Mouse (Mus musculus): ENCODE data around the gene Hist1h1a. TPM values are rescaled to one million over a fixed set of nuclear protein-coding genes. Genes with fewer than 3 reads are reported as not detected.
A peak's percentile ranks its signal among the peaks of the same experiment; 100 is the strongest.

Gene Hist1h1a
- total and polyA plus RNA-seq, 3 experiments = 4.1 to 2,211 TPM; not detected in 1

DNA sequence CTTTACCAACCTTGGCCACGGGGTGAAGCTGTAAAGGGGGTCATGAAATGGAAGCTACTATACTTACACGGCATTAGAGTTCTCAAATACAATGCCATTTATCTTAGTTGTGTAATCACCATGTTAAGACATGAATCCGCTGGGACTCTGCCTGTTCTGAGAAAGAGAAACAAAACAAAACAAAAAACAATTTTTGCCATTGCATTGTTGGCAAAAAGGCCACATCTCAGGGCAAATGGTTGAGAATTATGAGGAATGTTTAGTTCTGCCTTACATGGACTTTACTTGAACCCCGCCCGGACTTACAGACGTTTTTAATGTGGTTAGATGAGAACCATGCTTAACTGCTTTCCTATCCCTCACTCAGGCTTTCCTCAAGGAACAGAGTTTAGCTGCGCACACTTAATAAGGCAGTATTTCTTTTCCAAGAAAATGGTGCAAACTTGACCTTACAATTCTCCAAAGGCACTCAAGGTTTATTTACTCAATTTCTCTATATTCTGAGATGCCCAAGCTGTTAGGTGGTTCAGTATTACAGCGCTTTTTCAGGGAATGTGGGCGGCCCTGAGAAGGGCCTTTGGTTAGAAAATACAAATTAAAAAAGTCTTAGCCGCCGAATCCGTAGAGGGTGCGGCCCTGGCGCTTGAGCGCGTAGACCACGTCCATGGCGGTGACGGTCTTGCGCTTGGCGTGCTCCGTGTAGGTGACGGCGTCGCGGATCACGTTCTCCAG is 3.1 kb upstream of the Hist1h1a start:
- Histone ChIP-seq H3K79me2 (ENCODE audit: control insufficient read depth, insufficient read depth, low read length, poor library complexity) (no peaks in the 10 kb centered on the region; the same call in 1 of the 2 replicates), H3K27me3 (ENCODE audit: control insufficient read depth in 1 of 2, insufficient read depth in 2 of 2, low read length in 2 of 2) (no peaks in the 10 kb centered on the region), H3K9me3 (replicated peaks; ENCODE audit: insufficient read depth, low read length) (no peaks in the 10 kb centered on the region), H3K4me1 (ENCODE audit: control insufficient read depth in 1 of 2, insufficient read depth in 2 of 2, low read length in 2 of 2) (peaks cover 0 to 16% of the 10 kb centered on the region in 2 experiments; a peak in 2 of 4 replicates), H3K9ac (ENCODE audit: control insufficient read depth, low read depth, low read length, poor library complexity, severe bottlenecking) (peak overlapping the region; percentile 81), H3K27ac (ENCODE audit: control insufficient read depth, low read depth, low read length) (peak overlapping the region; percentile 97), H3K36me3 (ENCODE audit: control insufficient read depth in 1 of 2, insufficient read depth in 2 of 2, low read length in 2 of 2) (peaks cover 0 to 42% of the 10 kb centered on the region in 2 experiments; a peak in 2 of 4 replicates), H3K4me3 (ENCODE audit: control insufficient read depth in 1 of 2, insufficient read depth in 1 of 2, low read depth in 2 of 2, low read length in 2 of 2) (peak overlapping the region; percentile 1 to 27; a peak in 3 of 4 replicates)
- TF ChIP-seq CTCF (IDR thresholded peaks at IDR 0.05 in 2 of 3, conservative IDR thresholded peaks at IDR 0.05 in 1 of 3; ENCODE audit: control insufficient read depth in 1 of 3, insufficient read depth in 1 of 3, low read depth in 2 of 3, low read length in 3 of 3, poor library complexity in 1 of 3, severe bottlenecking in 1 of 3) (peak in 1 of 3 experiments; percentile 6; a peak in 1 of 6 replicates), POLR2A (IDR thresholded peaks at IDR 0.05; ENCODE audit: control insufficient read depth in 1 of 2, insufficient read depth in 1 of 2, low read depth in 1 of 2, low read length in 2 of 2, poor library complexity in 1 of 2) (peak; percentile 82 to 92; a peak in 3 of 4 replicates), TBP (IDR thresholded peaks at IDR 0.05; ENCODE audit: low read depth, low read length) (0 out of 2 replicates have a peak, but pooled peaks have one; percentile 11), E2F4 (IDR thresholded peaks at IDR 0.05; ENCODE audit: borderline replicate concordance, low read depth, low read length) (no peak), POLR2AphosphoS5 (IDR thresholded peaks at IDR 0.05; ENCODE audit: borderline replicate concordance, low read depth, low read length) (peak; percentile 94; the same call in 1 of the 2 replicates)
- peak; percentile 90 for DNase-seq (ENCODE audit: low read depth, low spot score)

DNA sequence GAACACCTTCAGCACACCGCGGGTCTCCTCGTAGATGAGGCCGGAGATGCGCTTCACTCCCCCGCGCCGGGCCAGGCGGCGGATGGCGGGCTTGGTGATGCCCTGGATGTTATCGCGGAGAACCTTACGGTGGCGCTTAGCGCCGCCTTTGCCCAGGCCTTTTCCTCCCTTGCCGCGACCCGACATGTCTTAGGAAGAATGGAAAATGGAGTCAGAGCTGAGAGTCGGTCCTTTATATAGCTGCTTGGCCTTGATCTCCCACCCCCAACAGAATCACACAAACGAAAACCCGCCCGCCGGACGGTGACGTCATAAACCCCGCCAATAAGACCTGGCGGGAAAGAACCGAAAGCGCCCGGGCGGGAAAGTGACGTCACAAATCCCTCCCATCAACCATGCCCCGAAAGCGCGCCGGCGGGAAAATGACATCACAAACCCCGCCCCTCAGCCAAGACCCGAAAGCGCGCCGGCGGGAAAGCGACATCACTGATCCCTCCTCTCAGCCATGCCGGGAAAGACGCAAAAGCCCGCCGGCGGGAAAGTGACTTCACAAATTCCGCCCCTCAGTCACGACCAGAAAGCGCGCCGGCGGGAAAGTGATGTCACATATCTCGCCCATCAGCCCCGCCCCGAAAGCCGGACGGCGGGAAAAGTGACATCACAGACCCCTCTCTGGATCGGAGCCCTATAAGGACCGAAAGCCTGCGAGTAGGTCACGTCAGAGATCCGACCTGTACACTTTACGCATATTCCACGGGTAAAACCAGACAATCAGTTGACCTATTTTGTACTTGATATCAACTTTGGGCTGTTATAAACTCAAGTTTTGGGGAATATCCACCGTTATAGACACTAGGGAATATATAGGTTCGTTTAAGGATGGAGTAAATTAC is 2.2 kb upstream of the Hist1h1a start, which contains the start of gene Hist1h4a:
Gene Hist1h4a, minus strand, starts transcription at position 259 of the 893 bp plus-strand sequence.
- Histone ChIP-seq H3K79me2 (ENCODE audit: control insufficient read depth, insufficient read depth, low read length, poor library complexity) (no peaks in the 10 kb centered on the region; the same call in 1 of the 2 replicates), H3K27ac (ENCODE audit: control insufficient read depth, low read depth, low read length) (peak within 1 kb of the TSS; percentile 97), H3K4me1 (ENCODE audit: control insufficient read depth in 1 of 2, insufficient read depth in 2 of 2, low read length in 2 of 2) (peaks cover 0 to 13% of the 10 kb centered on the region in 2 experiments; a peak in 1 of 4 replicates), H3K27me3 (ENCODE audit: control insufficient read depth in 1 of 2, insufficient read depth in 2 of 2, low read length in 2 of 2) (no peaks in the 10 kb centered on the region), H3K9ac (ENCODE audit: control insufficient read depth, low read depth, low read length, poor library complexity, severe bottlenecking) (peak within 1 kb of the TSS; percentile 81), H3K36me3 (ENCODE audit: control insufficient read depth in 1 of 2, insufficient read depth in 2 of 2, low read length in 2 of 2) (peaks cover 0 to 37% of the 10 kb centered on the region in 2 experiments; a peak in 2 of 4 replicates), H3K9me3 (replicated peaks; ENCODE audit: insufficient read depth, low read length) (no peaks in the 10 kb centered on the region), H3K4me3 (ENCODE audit: control insufficient read depth in 1 of 2, insufficient read depth in 1 of 2, low read depth in 2 of 2, low read length in 2 of 2) (peak within 1 kb of the TSS; percentile 1 to 27; a peak in 3 of 4 replicates)
- peak; percentile 98 for DNase-seq (ENCODE audit: low read depth, low spot score)
- TF ChIP-seq TAL1 (IDR thresholded peaks at IDR 0.05; ENCODE audit: low read length) = no peak
- TF ChIP-seq TBP (IDR thresholded peaks at IDR 0.05; ENCODE audit: low read depth, low read length) = peak; percentile 99
- no peak for TF ChIP-seq GABPA (IDR thresholded peaks at IDR 0.05; ENCODE audit: low read depth, low read length)
- no peak for TF ChIP-seq ZNF384 (IDR thresholded peaks at IDR 0.05; ENCODE audit: low read depth, low read length)
- peak; percentile 92; the same call in 1 of the 2 replicates for TF ChIP-seq UBTF (IDR thresholded peaks at IDR 0.05; ENCODE audit: borderline replicate concordance, insufficient read depth, low read depth, low read length)
- no peak for TF ChIP-seq CHD1 (IDR thresholded peaks at IDR 0.05; ENCODE audit: low read depth, low read length)
- TF ChIP-seq POLR2AphosphoS5 (IDR thresholded peaks at IDR 0.05; ENCODE audit: borderline replicate concordance, low read depth, low read length) = peak; percentile 98; the same call in 1 of the 2 replicates
- TF ChIP-seq POLR2A (IDR thresholded peaks at IDR 0.05; ENCODE audit: control insufficient read depth in 1 of 2, insufficient read depth in 1 of 2, low read depth in 1 of 2, low read length in 2 of 2, poor library complexity in 1 of 2) = peak; percentile 71 to 97; a peak in 3 of 4 replicates
- TF ChIP-seq NELFE (IDR thresholded peaks at IDR 0.05; ENCODE audit: low read depth, low read length) = no peak
- no peak for TF ChIP-seq E2F4 (IDR thresholded peaks at IDR 0.05; ENCODE audit: borderline replicate concordance, low read depth, low read length)

All from MEL (cell line).